Mouse (Mus musculus): Measurements from ENCODE around the gene Mrpl45.

DNA sequence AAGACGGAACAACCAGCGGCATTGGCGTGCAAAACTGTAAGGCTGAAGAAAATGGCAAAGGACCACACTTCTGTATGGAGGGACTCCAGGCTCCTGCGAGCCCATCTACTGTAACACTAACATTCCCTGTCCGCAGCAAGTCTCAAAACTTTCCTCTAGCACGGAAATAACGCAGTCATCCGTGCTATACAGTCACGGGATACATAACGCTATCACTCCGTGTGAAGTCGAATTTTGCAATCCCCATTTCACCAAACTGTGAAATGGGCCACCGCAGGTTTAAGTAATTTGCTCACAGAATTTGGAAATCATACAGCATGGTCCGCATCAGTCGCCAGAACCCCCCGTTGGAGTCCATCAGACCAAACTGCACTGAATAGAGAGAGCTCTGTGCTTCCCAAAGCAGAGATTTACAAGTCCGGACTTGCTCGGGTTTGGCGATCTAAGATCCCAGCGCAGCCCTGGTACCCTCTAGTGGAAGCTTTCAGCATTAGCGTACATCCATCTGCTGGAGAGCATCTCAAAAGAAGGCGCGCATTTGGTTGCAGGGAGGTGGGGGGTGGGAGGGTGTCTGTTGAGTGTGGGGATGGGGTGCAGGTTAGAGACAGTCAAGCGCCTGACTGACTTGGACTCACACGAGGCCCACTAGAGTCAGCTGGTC, 5.5 kb upstream of the Mrpl45 start:
- peak; percentile 85 for TF ChIP-seq CTCF (IDR thresholded peaks at IDR 0.05; ENCODE audit: borderline replicate concordance, extremely low read depth, insufficient read depth, insufficient read length)
- TF ChIP-seq POLR2A (IDR thresholded peaks at IDR 0.05; ENCODE audit: borderline replicate concordance, extremely low read depth, insufficient read depth, insufficient read length, poor library complexity, severe bottlenecking): no peak

Measured in brain, embryonic 14.5 days (tissue).